Mouse (Mus musculus) telencephalon, adult 2 months (tissue): ENCODE measurements around the gene BC052040.

Source experiments
- DNase-seq: peaks from one replicate; pipeline ENCODE4 v3.0.0-alpha.2; 2011; ENCODE audit warnings: low read depth, low spot score

The BC052040 gene

GRCm38 (mm10) chr2:115699032-115699431 is 117.5 kb downstream of the BC052040 start:
- no peak for DNase-seq

GRCm38 (mm10) chr2:115702610-115703009 is 121.1 kb downstream of the BC052040 start:
- no peak for DNase-seq

- DNase-seq, result no peak
These were observed 136.0 kb downstream of the BC052040 start for GRCm38 (mm10) chr2:115717535-115717934.

- DNase-seq, result no peak
These were observed 136.5 kb downstream of the BC052040 start for GRCm38 (mm10) chr2:115717980-115718379.

- DNase-seq, result no peak
These were observed 141.9 kb downstream of the BC052040 start for GRCm38 (mm10) chr2:115723452-115723851.

- DNase-seq, result no peak
These were observed 142.7 kb downstream of the BC052040 start for GRCm38 (mm10) chr2:115724216-115724615.

- no peak for DNase-seq
These were observed 143.2 kb downstream of the BC052040 start for GRCm38 (mm10) chr2:115724726-115725125.

GRCm38 (mm10) chr2:115725503-115725902 is 144.0 kb downstream of the BC052040 start:
- peak; percentile 52 for DNase-seq

GRCm38 (mm10) chr2:115725926-115726325 is 144.4 kb downstream of the BC052040 start:
- DNase-seq, result no peak

- DNase-seq, result no peak
These were observed 145.3 kb downstream of the BC052040 start for GRCm38 (mm10) chr2:115726806-115727205.

GRCm38 (mm10) chr2:115728627-115729026 is 147.1 kb downstream of the BC052040 start:
- no peak for DNase-seq

- no peak for DNase-seq
These were observed 149.0 kb downstream of the BC052040 start for GRCm38 (mm10) chr2:115730502-115730901.

GRCm38 (mm10) chr2:115731171-115731570 is 149.7 kb downstream of the BC052040 start:
- no peak for DNase-seq

- no peak for DNase-seq
These were observed 151.1 kb downstream of the BC052040 start for GRCm38 (mm10) chr2:115732572-115732971.

GRCm38 (mm10) chr2:115733017-115733692 is 151.6 kb downstream of the BC052040 start:
- DNase-seq, result no peak

GRCm38 (mm10) chr2:115734850-115735249 is 153.3 kb downstream of the BC052040 start:
- no peak for DNase-seq

GRCm38 (mm10) chr2:115736416-115736815 is 154.9 kb downstream of the BC052040 start:
- DNase-seq, result no peak

GRCm38 (mm10) chr2:115737966-115738365 is 156.4 kb downstream of the BC052040 start:
- DNase-seq, result no peak

GRCm38 (mm10) chr2:115742061-115742460 is 160.5 kb downstream of the BC052040 start:
- no peak for DNase-seq

GRCm38 (mm10) chr2:115747639-115748038 is 166.1 kb downstream of the BC052040 start:
- no peak for DNase-seq

- DNase-seq, result no peak
These were observed 169.7 kb downstream of the BC052040 start for GRCm38 (mm10) chr2:115751177-115751576.

- DNase-seq, result no peak
These were observed 176.2 kb downstream of the BC052040 start for GRCm38 (mm10) chr2:115757685-115758084.

GRCm38 (mm10) chr2:115758542-115758941 is 177.0 kb downstream of the BC052040 start:
- DNase-seq, result no peak
